Mouse (Mus musculus) spleen, postnatal 36 days (tissue): Measurements from ENCODE around the gene Zfp322a.
"Not testable (repeated sequence)": the region's sequence is repeated elsewhere in the genome, so short reads cannot be mapped to it uniquely, and the experiment has no call there.

Experiments
- DNase-seq, 2 experiments: peaks; one replicate each; pipeline ENCODE4 v3.0.0; 2022; ENCODE audit warnings: low spot score in 2 of 2, mixed read lengths in 1 of 2

Zfp322a gene

GRCm38 (mm10) chr13:23317305-23317889 lies 51.6 kb downstream of the Zfp322a start:
- DNase-seq, result no peak

GRCm38 (mm10) chr13:23312909-23313669 lies 55.9 kb downstream of the Zfp322a start:
- DNase-seq, result no peak

GRCm38 (mm10) chr13:23310036-23310435 lies 59.0 kb downstream of the Zfp322a start:
- DNase-seq, result no peak

GRCm38 (mm10) chr13:23309495-23310011 lies 59.5 kb downstream of the Zfp322a start:
- DNase-seq, result no peak

- not testable (repeated sequence) for DNase-seq
These were observed 60.2 kb downstream of the Zfp322a start for GRCm38 (mm10) chr13:23308639-23309307.

- DNase-seq, result no peak
These were observed 61.8 kb downstream of the Zfp322a start for GRCm38 (mm10) chr13:23307069-23307814.

GRCm38 (mm10) chr13:23306707-23307068 lies 62.3 kb downstream of the Zfp322a start:
- DNase-seq, result no peak
